Mouse (Mus musculus) thymus, postnatal 4 days (tissue): ENCODE measurements around the gene Bcl7a.

Experiments used
- DNase-seq: peaks from one replicate; pipeline ENCODE4 v3.0.0; 2021

Bcl7a gene

DNA sequence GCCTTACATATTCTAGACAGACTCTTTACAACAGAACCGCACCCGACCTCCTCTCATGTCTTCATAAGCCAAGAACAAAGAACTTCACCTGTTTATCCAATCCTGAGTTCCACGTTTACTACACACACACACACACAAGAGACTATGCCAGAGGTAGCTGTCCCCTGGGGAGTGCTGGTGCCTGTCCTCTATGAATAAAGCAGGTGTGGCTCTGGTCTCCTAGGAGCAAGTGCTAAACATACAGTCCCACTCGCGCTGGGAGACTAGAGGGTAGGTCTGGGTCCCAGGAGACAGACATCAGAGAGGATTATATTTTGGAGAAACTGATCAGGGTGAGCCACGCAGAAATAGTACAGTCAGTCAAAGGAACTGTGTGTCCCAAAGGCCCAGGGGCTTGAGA lies 10.1 kb upstream of the Bcl7a start:
- no peak for DNase-seq

DNA sequence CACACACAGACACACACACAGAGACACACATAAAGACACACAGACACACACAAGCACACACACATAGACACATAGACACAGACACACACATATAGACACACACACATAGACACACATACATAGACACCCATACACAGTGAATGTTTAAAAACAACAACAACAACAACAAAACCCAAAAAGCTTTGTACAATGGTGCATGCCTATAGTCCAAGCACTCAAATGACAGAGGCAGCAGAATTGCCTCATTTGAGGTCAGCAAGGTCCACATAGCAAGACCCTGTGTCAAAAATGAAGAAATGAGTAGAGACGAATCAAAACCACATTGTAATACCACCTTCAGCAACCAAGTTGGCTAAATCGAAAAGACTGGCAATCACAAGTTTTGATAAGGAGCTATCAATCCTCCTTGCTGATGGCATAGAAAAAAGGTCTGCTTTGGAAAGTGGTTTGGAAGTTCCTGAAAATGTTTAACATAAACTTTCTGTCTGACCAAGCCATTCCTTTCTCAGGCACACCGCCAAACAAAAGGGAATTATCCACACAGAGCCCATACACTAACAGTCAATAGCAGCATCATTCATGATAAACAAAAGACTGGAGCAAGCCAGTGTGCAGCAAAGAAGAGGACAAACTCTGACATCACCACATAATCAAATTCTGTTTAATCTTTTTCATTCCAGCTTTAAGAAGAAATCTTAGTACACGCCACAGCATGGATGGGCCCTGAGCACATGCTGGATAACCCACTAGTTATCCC lies 7.3 kb upstream of the Bcl7a start:
- DNase-seq: no peak

DNA sequence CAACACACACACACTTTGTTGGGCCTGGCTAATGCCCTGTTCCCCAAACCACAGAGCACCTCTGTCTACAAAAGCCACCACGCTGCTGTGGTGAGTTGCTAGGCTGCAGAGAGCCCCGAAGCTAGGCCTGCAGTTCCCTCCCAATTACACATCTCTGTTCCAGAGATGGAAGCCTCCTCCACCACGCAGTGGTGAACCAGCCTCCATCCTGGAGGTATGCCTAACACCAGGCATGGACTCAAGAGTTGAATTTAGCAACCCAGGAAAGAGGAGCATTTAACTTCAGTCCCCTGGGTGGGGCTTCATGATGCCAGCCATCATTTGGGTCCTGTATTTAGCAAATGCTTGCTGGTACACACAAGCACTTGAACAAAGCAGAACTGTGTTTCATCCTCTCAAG lies 5.2 kb upstream of the Bcl7a start:
- no peak for DNase-seq

DNA sequence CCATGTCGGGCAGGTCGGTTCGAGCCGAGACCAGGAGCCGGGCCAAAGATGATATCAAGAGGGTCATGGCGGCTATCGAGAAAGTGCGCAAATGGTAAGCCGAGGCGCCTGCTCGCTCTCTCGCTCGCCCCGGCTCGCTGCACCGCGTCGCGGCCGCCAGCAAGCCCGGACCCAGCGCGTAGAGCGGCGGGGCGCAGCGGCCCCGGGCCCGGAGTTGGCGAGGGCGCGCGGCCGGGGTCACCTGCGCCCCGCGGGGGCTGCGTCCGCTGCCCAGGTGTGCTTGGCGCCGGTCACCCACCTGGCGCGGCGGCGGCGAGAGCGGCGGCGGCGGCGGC lies 961 bp downstream of the Bcl7a start:
- no peak for DNase-seq

DNA sequence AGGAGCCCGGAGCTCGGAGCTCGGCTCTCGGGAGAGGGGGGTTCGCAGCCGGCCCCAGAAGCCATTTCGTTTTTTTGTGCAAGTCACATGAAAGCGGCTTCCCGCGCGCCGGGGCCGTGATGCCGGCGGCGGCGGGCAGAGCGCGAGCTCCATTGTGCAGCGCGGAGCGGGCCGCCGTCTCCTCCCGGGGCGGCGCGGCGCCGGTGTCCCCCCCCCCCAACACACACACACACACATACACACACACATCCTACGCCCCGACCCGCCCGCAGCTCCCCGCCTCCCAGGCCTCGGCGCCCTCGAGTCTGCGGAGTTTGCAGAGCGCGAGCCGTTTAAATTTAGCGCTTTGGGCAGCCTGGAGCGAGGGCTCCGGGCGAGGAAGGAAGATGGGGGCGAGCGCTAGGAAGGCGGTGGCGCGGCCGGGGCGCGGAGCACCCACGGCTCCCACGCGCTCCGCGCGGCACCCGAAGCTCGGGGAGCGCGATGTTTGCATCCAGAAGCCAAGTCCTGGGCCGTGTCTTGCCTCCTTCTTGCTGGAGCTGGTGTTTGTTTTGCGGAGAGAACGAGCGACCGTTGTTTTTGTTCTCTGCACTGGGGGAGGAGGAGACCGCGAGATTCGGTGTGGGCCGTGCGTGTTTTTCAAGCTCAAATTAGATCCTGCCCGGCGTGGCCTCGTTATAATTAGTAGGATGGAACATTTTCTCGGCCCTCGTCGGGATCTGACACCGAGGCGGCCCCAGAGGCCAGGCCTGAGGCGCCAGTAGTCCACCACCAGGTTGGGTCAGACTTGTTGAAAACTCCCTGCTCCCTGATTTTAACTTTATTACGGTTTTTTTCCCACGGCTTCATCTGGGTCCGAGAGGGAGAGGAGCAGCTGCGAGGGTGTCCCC lies 1.6 kb downstream of the Bcl7a start:
- DNase-seq: peak; percentile 82

DNA sequence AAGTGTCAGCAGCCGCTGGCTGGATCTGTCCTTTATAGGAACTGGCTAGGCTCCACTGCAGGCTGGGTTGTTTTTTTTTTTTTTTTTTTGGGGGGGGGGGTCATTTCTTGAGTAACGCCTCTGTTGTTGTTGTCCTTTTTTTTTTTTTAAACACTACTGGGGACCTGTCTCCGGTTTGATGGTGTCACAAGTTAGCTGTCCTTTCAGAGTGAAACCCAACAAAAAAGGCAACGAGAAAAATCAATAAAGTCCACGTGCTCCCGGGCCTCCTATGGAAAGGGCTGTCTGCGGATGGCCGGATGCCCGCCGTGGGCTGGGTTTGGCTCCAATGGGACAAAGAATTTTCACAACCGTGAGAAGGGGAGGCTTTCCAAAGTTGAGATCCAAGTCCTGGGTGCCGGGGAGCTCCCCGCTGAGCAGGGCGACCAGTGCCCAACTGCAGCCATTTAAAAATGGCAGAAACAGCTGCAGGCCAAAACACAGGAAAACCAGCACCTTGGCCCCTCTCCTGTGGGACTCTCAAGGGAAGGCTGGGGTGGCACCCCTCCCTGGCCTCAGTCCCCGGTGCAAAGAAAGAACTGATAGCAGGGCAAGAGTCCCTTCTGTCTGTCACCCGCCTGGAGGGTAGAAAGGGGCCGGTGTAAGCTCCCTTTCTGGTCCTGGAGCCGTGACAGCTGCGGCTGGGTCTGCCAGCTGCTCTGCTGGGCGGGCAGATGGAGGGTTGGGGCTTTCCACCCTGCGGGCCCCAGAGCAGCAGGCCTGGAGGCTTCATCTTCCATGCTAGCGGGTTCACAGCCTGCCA lies 2.4 kb downstream of the Bcl7a start:
- DNase-seq: peak; percentile 80

DNA sequence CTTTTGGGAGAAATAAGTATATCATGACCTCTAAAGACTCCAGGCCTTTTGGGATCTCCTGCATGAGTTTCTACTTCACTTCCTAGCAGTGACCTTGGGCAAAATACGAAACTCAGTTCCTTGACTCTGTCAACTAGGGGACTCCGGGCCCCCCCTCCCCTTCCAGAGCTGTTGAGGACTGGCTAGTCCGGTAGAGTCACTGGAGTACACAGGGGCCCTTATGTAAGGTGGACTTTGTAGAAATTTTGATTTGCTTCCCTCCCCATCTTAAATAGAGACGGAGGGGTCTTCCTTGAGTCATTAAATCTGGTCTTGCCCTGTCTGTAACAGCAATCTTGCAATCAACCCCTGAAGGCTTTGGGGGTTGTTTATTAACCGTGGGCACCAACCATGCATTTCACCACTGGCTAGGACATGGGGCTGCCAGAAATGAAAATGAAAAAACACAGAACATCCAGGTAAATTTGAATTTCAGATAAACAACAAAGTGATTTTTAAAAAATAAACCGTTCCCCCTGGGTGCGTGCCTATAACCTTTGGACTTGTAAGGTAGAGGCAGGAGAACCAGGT lies 3.2 kb downstream of the Bcl7a start:
- no peak for DNase-seq

DNA sequence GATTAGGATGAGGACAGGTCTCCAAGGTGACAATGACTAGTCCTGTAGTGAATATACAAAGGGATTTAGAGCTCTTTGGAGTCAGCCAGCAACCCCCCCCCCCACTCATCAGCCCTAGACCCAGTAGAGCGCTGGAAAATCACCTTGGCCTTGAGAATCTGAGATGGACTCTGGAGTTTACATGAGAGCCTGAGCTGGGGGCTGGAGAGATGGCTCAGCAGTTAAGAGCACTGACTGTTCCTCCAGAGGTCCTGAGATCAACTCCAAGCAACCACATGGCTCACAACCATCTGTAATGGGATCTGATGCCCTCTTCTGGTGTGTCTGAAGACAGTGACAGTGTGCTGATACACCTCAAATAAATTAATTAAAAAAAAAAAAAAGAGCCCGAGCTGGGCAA lies 4.4 kb downstream of the Bcl7a start:
- DNase-seq: no peak

DNA sequence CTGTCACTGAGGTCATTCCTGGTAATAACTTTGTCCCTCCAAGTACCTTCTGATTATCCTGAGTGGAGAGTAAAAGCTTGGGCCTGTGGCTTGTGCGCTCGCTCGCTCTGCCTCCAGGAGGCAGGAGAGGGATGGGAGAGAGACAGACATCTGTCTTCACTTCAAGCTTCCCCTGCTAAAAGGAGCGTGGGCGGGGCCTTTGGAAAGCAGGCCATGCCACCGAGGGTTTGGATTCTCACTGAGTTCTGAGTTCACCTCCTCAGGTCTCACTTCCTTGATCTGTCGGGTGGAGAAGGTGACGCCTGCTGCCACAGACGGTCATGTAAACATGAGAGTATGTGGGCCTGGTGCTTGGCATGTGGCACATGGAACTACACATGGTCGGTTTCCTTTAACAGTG lies 6.8 kb downstream of the Bcl7a start:
- peak; percentile 77 for DNase-seq

DNA sequence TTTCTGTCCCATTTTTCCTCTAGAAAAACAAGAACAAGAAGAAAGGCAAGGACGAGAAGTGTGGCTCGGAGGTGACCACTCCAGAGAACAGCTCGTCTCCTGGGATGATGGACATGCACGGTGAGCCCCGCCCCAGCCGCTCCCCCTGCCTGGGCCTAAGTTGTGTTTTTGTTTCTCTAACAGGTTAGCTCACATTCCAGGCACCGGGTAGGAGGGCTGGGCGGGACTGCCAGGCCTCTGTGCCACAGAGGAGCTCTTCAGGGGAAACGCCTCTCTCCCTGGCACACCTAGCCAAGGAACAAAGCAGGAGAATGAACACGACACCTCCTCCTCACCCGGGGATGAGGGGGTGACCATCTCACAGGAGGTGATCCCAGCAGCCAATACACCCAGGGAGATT lies 12.3 kb downstream of the Bcl7a start:
- no peak for DNase-seq

DNA sequence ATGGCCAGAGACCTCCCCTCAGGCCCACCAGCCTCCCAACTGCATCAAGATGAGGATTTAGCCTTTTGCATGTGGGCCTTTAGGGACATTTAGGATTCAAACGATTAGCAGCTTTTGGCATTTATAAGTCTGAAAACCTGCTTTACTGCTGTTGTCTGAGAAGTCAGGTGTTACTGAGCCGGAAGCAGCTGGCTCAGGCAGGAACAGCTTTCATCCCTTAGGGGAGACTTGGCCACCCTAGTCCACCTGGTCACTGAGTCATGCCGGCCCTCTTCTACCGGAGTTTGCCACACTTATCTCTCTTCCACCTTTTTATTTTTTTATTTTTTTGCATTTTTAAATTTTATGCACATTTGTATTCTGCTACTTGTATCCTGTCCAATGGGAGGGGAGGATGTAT lies 13.6 kb downstream of the Bcl7a start:
- no peak for DNase-seq

DNA sequence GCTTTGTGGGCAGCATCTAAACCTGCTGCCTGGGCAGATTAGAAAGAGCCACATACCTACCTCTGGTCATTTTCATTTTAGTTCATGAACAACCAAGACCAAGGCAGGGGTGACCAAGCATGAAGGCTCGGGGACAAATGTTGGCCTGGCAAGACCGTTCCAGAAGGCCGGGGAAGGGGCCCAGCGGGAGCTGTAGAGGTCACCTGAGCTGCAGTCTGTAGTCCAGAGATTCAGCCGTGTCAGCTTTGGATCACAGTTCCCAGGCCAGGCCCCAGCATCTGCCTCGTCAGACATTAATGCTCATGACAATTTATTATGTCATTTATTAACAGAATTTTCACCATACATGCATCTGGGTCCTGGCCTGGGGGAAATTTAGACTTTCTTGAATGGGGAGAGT lies 15.8 kb downstream of the Bcl7a start:
- no peak for DNase-seq

DNA sequence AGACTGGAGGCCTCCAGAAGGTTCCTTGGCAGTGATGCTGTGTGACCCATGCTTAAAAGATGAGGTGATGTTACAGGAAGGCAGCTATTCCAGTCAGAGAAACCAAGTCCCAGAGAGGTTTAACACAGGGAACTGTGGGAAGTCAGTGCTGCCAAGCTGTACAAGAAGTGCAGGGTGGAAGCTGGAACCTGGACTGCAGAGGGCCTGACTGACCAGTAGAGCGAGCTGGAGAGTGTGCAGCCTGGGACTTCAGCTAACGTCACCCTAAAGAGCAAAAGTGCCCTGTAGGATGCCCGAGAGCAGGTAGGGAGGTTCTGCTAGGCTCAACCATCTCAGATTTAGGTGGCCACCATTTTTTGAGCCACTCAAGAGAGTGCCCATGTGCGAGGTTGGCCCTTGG lies 19.3 kb downstream of the Bcl7a start:
- DNase-seq: no peak

DNA sequence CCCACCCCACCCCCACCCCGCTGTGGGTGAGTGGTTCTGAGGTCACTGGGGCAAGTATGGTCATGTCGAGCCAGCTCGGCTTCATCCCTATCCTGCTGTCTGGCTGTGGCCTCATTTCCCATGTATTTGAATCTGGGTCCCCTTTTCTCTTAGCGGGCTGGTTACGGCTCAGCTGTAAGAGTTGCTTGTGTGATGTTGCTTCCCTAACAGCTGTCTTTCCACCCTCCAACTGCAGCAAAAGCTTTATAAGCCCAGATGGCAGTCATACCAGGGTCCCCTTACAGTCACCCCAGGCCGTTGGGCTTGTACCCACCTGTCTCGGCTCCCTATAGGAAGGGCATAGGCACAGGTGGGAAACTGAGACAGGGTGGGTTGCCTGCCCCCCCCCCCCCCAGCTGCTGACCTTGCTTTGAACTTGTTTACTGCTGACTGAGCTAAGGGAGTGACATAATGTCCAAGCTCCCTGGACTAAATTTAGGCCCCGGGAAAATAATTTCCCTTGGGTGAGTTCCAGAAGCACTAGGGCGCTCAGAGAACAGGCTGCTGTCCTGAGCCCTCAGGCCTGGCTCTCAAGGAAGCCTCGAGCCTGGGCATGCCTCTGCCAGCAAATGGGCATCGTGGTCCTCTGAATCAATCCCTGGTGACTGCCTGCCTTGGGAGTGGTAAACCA lies 20.8 kb downstream of the Bcl7a start:
- no peak for DNase-seq

DNA sequence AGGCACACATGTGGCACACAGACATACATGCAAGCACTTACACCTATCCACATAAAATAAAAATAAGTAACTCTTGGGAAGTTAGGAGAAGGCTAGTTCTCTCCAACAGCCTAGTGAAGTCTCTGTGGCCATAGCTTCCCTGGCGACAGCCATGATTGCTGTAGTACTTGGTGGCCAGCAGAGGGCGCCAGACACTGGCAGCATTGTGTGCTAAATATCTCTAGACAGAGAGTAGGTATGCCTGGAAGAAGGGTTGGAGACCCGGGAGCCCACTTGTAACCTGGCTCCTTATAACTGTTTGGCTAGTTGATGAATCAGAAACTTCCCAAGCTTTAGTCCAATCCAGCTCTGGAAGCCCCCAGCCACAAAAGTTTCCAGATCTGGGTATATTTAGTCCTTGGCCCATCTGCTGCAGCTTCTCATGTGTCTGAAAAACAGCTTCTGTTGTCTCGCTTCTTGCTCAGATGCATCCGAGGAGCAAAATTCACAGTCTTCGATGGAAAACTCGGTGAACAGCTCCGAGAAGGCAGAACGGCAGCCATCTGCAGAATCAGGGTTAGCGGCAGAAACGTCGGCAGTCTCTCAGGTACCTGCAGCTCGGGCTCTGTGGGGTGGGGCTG lies 25.3 kb downstream of the Bcl7a start:
- DNase-seq: peak; percentile 74

DNA sequence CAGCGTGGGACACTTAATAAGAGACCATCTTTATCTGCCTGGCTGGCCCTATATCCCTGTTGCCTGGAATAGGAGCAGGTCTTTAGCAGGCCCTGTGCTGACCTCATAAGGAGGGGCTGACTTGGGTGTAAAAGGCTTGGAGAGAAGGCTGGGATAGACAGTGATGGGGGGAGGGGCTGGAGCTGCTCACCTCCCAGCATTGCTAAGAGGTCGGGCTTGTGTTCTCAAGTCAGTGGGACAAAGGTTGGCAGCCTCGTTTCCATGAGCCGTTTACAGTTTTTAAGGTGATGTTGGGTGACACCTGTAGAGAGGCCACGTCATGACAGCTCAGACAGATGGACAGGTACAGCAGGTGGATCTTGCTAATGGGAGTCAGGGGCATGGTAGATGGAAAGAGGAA lies 26.4 kb downstream of the Bcl7a start:
- DNase-seq: no peak

DNA sequence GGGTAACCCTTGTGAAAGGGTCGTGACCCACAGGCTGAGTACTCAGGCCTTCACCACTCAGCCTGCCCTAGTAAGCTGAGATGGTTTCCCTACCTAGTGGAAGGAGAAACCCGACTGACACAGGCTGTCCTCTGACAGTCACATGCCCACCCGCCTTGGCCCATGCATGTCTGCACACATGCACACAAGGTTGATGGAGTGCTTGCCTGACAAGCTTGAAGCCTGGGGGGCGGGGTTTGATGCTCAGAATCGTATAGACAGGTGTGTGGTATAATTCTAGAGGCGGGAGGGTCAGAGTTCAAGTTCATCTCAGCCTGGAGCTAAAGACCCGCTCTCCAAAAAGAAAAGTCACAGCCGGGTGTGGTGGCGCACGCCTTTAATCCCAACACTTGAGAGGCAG lies 31.6 kb downstream of the Bcl7a start:
- DNase-seq: no peak

DNA sequence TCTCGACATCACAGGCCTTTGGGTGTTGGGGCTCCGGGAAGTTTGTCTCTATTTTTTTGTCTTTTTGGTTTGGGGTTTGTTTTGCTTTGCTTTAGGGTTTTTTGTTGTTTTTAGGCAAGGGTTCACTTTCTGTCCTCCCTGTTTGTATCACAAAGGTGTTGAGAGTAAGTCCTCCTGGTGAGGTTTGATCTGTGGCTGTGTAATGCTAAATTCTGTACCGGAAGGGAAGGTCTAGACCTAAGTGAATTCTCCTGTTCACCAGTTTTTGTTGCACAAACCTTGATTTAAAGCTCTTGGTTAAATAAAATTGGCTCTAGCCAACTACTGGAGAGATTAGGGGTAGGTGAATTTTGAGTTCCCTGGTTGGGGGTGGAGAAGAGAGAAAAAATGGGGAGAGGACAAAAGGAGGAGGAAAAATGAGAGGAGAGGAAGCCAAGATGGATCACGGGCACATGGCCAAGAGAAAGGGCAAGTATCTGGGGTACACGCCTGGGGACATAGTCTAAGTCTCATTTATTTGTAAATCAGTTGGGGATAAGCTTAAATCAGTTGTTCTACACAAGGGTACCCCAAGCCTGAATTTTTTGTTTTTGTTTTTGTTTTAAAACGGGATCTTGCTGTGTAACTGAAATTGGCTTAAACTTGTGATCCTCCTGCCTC lies 32.3 kb downstream of the Bcl7a start:
- DNase-seq: no peak

DNA sequence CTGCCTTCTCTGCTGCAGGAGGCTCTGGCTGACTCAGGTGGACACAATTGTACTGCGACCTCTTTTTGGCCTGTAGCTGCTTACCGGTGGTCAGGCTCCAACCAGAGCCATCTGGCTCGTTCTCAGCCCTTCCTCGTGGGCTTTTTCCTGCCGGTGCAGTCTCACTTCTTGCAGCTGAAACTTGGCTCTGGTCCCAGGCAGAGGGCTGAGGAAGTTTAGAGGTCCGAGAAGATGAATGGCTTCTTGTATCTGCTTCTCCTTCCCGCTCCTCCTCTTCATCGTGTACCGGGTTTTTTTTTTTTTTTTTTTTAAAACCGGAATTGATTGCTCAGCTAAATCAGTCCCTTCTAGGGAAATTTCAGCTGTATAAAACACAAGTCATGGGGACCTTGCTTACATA lies 32.9 kb downstream of the Bcl7a start:
- DNase-seq: no peak

DNA sequence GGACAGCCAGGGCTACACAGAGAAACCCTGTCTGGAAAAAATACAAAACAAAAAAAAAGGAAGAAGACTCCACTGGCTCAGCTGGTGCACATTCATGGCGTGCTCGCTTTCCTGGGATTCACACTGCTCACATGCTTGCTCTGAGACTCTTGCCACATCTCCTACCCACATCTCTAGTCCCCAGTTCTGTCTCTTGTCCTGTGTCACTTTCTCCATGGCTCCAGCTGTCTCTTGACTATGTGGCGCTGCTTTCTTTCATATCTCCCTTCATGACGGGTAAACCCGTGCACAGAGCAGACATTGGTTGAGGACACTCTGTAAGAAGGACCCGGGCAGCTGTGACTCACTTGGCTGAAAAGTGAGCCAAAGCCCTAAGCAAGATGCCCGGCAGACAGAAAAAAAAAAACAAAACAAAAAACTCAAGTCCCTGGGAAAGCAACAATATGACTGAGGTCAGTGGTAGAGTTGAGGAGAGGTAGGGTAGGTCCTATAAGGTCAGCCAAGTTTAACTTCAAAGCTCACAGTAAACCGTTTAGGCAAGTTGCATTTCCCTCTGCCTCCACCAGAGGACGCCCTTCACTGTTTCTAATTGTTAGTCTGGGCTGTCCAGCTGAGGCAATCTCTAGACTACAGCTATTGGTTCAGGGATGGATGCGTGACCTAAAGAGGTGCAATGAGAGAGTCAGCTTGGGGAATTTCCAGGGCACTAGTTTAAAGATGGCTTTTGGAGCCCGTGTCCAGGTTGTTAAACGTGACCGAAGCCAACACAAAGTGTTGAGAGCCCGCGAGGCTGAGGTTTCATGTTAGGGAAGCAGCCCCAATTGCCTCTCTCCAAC lies 33.7 kb downstream of the Bcl7a start:
- DNase-seq: peak; percentile 84

DNA sequence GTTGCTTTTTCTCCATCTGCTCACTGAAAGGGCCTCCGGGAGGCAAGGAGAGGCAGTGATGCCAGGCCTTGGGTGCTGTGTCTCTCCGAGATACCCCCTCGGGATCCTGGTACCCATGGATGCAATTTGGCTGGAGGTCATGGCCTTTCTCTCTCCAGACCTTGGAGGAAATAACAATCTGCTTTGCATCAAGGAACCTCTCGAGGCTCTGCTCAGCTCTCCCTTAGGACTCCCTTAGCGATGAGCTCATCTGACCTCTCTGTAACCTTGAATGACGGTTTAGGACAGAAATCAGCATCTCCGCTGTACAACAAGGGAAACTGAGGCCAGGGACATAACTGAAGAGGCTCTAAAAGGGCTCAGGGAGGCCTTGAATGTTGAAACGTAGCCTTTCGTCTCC lies 35.1 kb downstream of the Bcl7a start:
- DNase-seq: no peak
